Mouse (Mus musculus): ENCODE measurements at regions not wholly inside any gene's neighbourhood (a gene's known extent, or its start where the extent isn't known, plus 50 kb on each side); places are given as distances from the start of the nearest gene placed in this dataset.
"Not testable (repeated sequence)": the region's sequence is repeated elsewhere in the genome, so short reads cannot be mapped to it uniquely, and the experiment has no call there.

DNA sequence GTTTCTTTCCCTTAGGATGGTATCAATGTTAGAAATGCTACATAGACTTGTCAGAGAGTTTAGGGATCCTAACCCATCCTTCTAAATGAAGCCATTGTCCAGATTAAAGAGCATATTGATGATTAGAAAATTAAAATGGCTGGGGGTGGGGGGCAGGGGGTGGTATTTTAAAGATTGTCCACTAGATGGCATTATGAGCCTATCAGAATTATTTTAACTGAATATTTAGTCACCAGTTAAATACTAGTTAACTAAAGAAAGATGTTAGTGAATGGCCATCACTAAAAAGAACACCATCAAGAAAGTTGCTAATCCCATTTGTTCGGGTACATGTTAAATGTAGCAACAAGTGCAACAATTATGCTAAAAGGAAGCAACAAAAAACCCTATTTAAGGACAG, 1909.6 kb upstream of the 5930422O12Rik start:
- ATAC-seq (ENCODE audit: low TSS enrichment) = no peak

DNA sequence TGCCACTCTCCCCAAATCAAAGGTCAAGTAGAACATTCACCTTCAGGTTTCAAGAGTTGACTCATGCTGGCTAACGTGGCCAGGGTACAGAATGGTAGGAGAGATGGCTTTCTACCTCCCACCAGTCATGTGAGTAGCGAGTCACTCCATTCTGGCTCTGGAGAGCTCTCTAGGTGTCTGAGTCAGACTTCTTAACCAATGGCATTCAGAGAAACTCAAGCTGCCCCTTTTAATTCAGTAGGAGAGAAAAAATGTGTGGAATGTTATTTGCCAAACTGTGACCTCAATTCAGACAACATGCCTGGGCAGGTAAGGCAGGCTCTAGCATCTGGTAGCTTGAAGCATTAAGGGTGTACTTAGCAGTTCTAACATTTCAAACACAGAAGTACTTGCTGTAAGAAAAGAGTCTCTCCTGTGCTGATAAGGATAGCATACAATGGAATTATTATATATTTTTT, 1907.5 kb upstream of the 5930422O12Rik start:
- ATAC-seq (ENCODE audit: low TSS enrichment) = no peak

DNA sequence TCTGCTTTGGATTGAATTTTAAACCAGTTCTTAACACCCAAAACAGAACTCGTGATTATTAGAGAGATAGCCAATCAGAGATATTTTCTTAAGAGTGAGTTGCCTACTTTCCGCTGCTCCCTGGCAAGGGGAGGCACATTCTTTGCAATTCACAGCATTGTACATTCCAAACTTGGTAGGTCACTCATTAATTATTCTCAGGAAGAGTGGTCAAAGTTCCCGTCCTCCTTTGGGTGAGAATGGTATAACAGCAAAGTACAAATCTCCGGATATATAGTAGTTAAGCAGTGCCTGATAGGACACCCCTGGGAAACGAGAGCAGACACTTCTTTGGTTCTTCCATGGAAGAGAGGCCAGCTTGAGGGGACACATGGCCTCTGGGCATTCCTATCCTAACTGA, 1903.4 kb upstream of the 5930422O12Rik start:
- ATAC-seq (ENCODE audit: low TSS enrichment) = no peak

DNA sequence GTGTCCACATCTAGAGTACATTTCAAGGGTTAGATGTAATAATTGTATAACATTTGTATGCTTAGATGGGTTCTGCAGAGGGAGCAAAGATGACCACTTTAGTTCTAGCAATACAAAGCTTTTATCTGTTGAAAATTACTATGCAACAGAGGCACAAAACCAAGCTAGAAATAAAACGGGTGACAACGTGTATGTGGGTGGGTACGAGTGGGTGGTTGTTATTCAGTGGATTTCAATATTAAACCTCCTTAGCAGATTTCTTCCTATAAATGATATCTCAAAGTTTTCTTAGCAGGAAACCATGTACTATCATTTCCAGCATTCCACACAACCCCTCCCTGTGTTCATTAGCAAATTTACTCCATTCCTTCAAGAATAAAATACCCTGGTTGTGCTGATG, 1889.3 kb upstream of the 5930422O12Rik start:
- ATAC-seq (ENCODE audit: low TSS enrichment) = no peak

DNA sequence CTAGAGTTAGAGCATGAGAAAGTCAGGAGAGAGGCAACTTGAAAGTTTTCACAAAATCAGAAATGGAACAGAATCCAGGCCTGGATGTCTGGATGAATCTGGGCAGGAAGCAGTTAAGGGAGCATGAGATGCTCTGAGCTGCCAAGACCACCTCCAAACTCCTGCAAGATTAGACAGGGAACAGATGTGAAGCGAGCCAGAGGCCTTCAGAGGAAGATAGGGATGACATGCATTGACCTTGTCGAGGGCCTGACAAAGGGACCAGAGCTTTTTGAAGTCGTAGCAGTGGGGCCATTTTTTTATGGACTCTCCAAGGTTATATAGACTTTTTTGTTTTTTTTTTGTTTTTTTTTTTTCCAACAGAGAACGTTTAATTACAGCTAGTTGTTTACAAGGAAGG, 1886.9 kb upstream of the 5930422O12Rik start:
- ATAC-seq (ENCODE audit: low TSS enrichment) = no peak

DNA sequence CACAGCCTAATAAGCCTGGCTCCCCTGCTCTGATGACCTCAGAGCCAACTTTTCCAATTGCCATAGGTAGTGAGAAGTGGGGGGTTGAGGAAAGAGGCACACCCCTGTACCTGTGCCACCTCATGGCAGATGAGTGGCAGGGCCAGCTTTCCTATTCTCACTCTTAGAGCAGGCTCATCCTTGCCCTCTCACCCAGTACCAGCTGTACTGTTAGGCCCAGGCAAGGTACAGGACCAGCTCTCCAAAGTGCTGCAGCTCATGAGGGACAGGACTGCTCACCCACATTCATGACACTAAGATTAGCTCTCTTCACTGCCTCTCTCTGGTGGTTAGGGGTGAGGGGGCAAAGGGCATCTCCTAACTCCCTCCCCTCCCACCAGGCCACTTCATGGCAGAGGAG, 1854.4 kb upstream of the 5930422O12Rik start:
- ATAC-seq (ENCODE audit: low TSS enrichment) = no peak

DNA sequence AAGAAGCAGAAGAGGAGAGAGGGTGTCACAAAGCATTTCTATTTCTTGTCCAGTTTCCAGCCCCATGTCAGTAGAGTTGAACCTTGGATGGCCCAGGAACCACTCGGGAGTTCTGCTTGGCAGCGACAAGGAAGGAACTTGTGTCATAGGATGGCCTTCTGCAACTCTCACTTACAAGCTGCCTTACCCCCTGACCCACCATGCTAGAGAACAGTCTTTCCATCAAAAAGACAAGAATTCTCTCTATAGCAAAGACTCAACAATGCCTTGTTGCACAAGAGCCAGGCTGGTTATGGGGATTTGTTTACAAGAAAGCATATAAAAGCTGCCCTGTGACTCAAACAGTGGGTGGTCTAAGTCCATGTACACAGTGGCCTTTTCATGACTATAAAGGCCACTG, 1852.4 kb upstream of the 5930422O12Rik start:
- no peak for ATAC-seq (ENCODE audit: low TSS enrichment)

DNA sequence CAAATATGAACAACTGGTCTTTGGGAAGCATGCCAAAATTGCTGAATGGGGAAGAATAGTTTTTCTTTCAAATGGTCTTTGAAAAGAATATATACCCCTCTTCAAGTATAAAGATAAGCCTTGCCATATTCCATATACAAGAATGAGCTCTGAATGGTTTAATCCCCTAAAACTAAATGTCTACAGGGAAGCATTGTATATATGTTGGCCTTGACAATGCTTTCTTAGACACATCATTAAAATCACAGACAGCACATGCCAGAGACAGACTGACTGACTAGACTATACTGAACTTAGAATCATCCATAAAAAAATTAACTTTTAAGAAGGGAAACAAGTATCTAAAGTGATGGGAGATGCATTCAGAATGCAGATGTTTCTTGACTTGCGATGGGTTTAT, 1843.8 kb upstream of the 5930422O12Rik start:
- ATAC-seq (ENCODE audit: low TSS enrichment) = no peak

DNA sequence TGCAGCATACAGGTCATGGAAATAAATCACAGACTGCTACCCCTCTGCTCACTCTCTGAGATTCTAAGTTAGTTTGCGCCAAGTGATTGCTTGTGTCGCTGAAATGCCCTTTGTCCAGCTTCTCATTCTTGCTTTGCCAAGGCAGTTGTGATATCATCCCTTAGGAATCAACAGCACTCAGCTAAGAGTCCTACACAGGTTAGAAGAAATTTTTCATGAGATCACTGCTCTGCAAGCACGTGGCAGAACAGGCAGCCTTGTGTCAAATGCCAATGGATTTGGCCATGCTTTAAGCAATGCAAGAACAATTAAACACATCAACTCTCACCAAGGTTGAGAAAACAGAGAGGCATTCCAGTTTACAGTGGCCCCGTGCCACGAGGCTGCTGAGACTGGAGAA, 1829.0 kb upstream of the 5930422O12Rik start:
- no peak for ATAC-seq (ENCODE audit: low TSS enrichment)

DNA sequence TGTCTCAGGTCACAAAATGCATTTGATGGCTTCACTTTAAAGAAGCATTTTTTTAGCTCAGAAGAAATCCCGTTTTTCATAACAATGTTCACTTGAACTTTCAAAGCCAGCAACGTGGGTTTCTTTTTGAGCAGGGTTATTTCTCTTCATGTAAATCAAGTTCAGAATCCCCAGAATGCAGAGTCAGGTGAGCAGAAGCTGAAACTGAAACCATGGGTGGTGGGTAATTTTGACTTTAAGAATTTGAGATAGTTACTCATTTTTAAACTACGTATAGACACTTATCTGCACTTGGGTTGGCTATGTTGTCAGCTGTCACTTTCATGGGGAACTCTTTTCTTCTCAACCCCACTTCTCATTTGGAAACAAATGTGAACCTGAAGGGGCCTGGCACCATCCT, 1827.5 kb upstream of the 5930422O12Rik start:
- no peak for ATAC-seq (ENCODE audit: low TSS enrichment)

DNA sequence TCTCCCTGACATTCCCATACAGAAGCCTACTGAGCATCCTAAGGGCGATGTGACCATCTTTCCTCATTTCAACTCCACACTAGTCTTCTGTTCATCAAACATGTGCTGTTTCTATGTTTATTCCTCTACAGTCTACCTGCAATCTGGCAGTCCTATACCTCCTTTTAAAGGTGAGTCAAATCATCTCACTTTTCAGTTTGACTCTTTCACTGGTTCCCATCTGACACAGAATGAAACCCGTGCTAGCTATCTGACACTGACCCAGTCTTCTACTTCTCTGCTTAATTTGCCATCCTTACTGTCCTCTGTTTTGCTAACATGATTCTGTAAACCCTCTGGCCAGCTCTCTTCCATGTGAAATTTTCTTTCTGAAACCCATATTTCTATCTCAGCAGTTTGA, 1812.0 kb upstream of the 5930422O12Rik start:
- no peak for ATAC-seq (ENCODE audit: low TSS enrichment)

DNA sequence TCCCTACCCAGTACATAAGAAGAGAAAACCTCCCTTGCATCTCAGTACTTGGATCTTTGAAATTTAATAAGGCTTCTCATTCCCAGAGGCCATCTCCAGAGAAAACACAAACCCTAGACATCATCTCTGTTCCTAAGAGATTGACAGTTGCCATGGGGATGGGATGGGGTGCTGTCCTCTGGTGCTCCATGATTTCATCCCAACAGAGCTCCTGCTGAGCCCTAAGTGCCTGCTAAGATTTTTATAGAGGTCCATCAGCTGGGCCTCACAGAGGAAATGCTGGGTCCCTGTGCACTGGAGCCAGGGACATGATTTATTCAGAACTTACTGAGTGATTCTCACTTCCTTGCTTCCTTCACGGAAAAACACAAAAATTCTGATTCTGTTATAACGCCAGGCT, 1800.8 kb upstream of the 5930422O12Rik start:
- ATAC-seq (ENCODE audit: low TSS enrichment) = no peak

DNA sequence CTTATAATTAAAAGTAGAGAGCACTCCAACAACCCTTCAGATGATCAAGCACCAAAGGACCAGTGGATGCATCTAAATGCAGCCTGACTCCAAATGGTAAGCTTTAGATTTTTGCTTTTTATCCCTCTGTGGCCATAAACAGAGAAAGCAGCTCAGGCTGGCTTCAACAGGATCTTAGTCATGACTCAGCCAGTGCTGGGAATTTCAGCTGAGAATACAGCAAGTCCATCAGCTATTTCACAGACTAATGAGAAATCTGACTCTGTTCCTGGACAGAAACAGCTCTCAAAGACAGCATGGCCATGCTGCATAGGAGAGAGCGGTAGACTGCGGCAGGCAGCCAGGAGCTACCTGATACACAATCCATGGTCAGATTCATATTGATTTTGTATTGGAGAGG, 1800.4 kb upstream of the 5930422O12Rik start:
- peak; percentile 57; the same call in 1 of the 2 replicates for ATAC-seq (ENCODE audit: low TSS enrichment)

DNA sequence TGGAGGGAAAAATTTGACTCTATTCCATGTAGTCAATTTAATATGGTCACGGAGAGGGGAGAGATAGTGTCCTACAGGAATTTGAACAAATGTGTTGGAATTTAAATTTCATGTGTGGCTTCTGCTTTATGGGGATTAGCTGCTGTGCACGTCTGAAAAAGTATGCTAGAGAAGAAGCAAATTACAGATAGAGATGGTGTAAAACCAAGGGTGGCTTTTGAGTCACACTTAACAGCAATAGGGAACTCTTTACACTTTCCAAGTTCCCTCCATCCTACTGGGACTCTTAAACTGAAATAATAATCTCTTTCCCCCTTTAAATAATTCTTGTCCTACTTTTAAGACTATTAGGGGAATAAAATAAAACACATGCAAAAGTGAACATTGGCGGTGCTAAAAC, 1790.1 kb upstream of the 5930422O12Rik start:
- no peak for ATAC-seq (ENCODE audit: low TSS enrichment)

DNA sequence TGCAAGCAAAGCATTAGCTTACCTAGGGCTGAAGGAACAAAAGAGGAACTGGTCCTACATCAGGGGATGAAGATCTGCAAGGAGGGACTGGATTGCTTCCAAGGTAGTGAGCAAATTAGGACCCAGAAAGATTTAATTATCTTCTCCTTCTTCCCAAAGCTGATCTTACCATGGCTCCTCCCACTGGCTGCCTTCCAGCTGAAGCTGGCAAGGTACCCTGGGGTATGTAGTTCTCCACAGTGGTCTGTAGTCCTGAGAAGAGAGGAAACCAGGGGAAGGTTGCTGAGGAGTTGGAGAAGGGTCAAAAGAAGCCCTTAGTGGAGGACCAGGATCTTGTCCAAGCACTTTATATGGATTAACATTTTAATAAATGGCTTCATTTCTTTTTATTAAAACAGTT, 1764.8 kb upstream of the 5930422O12Rik start:
- no peak for ATAC-seq (ENCODE audit: low TSS enrichment)

DNA sequence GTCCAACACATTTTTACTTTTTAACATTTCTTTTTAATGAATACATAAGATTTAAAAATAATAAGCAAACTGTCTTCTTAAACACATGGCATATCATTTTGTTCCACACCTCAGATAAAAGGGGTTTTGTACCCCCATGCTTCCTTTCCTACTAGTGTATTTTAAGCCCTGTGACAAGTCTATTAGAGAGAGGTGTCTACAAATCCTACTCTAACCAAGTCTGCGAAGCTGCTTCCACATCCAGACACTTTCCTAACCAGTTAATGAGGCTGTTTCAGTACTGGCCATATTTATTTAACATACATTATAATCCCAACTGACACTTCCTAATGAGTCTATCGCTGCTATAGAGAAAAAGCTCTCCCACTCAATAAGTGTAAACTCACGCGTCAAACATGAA, 1763.0 kb upstream of the 5930422O12Rik start:
- no peak for ATAC-seq (ENCODE audit: low TSS enrichment)

DNA sequence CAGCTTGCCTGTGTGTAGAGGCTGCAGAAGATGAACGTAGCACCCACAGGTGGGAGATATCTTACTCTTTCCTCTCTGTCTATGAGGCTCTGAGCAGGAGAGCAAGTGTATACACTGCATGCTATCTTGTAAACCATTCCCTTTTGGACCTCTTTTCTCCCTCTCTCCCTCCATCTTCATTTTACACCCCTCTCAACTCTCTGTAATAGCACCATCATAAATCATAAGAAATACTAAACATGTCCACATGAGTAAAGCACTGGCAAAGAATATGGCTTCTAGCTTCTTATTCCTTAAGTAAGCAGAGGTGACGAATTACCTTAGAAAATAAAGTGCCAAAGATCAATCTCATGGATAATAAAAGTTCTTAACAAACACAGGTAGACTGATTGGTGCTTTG, 1724.3 kb upstream of the 5930422O12Rik start:
- ATAC-seq (ENCODE audit: low TSS enrichment) = no peak

DNA sequence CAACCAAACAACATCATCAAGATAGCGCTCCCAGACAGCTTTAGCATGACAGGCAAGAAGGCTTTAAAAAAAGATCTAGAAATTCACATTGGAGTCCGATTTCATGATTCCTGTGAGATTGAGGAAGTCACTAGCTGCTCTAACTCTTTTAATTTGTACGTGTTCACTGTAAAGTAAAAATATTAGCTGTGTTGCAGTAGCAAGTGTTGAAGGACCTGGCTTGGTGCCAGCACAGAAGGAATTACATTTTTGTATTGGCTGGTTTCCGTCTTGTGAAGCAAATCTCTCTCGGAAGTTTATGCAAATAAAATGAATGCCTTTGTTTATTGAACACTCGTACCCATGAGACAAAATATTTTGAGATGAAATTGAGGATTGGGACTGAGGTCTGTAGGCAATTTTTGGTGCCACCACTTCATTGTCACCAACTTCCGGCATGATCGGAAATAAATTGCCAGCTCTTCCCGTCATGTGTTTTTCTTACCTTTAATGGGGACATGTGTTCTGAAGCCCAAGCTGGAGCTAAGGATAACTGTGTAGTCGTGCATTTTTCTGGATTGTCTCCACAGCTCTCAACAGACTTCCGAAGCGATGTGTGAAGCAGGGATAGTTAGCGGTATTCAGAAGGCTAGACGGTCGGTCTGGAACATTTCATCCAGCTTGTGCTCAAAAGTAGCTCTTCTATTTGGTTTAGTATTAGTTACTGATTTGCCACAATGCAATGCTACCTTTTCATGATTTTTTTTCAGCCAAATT, 1715.0 kb upstream of the 5930422O12Rik start:
- peak; percentile 62; the same call in 1 of the 2 replicates for ATAC-seq (ENCODE audit: low TSS enrichment)

DNA sequence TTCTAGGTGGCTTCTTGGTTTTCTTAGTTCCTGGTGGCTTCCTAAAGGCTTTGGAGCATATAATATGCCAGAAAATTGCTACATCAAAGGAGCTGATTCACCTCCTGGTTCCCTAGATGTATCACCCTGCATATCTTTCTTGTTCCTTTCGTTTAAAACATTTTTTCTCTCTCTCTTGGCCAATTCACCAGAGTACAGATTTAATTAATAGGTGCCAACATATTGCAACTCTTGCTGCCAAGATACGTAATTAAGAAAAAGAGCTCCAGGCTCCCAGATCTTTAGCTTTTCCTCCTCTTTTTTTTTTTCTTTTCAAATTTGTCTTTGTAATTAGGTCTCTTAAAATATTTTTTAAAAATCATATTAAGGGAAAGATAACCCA, 1714.4 kb upstream of the 5930422O12Rik start:
- ATAC-seq (ENCODE audit: low TSS enrichment) = 0 out of 2 replicates have a peak, but pooled peaks have one; percentile 9

DNA sequence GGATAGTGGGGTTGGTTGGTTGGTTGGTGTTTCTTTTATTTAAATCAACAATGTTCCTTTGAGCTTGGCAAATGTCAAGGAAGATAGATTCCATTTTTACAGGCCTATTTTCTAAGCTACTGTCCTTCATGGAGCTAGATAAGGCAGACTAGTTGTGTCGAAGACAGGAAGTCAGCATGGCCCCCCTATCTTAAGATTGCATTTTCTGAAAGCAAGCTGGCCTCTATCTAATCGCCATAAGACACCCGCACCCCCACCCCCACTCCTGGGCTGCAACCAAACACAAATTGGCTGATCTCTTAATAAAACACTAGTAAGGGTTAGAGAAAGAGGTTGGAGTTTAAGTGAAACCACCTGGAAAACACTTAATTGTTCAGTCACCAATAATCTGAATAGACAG, 1708.5 kb upstream of the 5930422O12Rik start:
- no peak for ATAC-seq (ENCODE audit: low TSS enrichment)

DNA sequence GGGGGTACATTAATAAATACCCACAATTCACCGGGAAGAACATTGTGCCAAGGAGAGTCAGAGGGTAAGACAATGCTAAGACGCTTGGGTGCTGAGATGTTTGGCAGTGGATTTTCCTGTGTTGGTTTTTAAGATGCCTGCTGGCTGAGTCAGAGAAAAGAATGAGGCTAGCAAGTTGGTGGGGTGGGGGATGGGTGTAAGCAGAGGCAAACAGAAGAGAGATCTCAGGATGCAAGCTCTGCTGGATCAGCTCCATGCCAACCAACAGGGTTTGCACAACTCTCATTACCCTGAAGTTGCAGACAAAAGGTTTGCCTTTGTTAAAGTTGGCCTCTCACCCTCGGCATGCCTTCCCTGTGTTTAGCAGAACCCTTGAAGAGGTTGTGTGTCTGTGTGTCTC, 1707.9 kb upstream of the 5930422O12Rik start:
- no peak for ATAC-seq (ENCODE audit: low TSS enrichment)

DNA sequence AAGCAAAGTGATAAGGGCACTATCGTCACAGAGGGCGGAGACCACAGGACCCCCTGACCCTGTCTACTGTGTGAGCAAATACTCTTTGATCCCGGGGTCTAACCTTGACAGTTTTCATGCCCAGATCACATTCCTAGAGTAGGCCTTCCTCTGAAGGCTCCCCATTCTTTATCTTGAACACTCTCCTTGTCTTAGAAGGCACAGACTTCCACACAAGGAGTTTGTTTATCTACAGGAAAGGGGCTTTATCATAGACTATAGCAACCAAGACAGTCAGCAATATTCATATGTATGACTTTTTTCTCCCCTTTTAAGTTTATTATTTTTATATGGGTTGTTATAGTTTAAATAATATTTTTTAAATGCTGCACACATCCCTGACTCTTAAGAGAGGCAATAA, 1703.1 kb upstream of the 5930422O12Rik start:
- ATAC-seq (ENCODE audit: low TSS enrichment) = no peak

DNA sequence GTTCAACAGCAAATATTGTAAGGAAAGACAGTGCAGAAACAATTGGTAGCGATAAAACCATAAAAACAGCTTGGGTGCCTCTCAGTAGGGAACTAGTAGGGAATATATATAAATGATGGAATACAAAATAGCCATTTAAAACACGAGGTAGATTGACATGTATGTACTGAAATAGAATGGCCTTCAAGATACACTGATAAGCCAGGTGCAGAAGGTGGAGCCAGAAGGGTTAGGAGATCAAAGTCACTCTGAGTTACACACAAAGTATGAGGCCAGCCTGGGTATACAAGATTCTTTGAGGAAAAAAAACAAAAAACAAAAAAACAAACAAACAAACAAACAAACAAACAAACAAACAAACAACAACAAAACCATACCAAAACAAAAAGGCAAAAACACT, 1692.9 kb upstream of the 5930422O12Rik start:
- no peak for ATAC-seq (ENCODE audit: low TSS enrichment)

DNA sequence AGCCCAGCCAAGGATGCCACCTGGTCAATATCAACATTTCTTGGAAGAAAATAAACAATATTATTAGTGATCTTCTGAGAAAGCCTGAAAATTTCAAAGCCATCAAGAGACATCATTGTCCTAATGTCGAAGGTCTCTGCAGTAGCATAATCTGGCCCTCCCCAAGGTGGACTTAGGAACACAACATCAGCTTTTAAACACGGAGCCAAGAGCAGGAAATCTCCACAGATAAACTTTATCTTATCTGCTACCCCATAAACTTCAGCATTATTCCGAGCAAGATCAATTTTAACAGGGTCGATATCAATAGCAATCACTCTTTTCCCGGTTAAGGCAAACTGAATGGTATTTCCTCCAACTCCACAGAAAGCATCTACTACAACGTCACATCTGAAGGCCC, 1691.2 kb upstream of the 5930422O12Rik start:
- not testable (repeated sequence) for ATAC-seq (ENCODE audit: low TSS enrichment)
